Mouse (Mus musculus) midbrain, postnatal 0 days (tissue): Measurements from ENCODE around the gene Trir. TPM values are rescaled to one million over a fixed set of nuclear protein-coding genes. Genes with fewer than 3 reads are reported as not detected.
A peak's percentile ranks its signal among the peaks of the same experiment; 100 is the strongest.

Experiments used
- ATAC-seq: fragments of 200-750 bp; cut with Nextera tagmentation; 2 replicates; pipeline ENCODE4 v1.8.0; 2017; ENCODE audit warnings: moderate number of reproducible peaks, mild to moderate bottlenecking, moderate TSS enrichment, moderate library complexity; ENCODE audit not compliant: low FRiP score
- DNase-seq: peaks from one replicate; pipeline ENCODE4 v3.0.0-alpha.2; 2015; ENCODE audit warnings: low spot score
- H3K27ac ChIP-seq: fragments of 300-500 bp; sonication (generic); 2 replicates; pipeline ENCODE4 v1.5.1; 2014; ENCODE audit warnings: low read depth, mild to moderate bottlenecking, low read length, mixed read lengths
- H3K27me3 ChIP-seq: fragments of 300-500 bp; sonication (generic); 2 replicates; pipeline ENCODE4 v1.6.1; 2014; ENCODE audit warnings: low read length, control low read depth, mixed read lengths; ENCODE audit not compliant: insufficient read depth
- H3K36me3 ChIP-seq: fragments of 300-500 bp; sonication (generic); 2 replicates; pipeline ENCODE4 v1.6.1; 2014; ENCODE audit warnings: low read length, control low read depth, mixed read lengths; ENCODE audit not compliant: insufficient read depth
- H3K4me1 ChIP-seq: fragments of 300-500 bp; sonication (generic); 2 replicates; pipeline ENCODE4 v1.6.1; 2014; ENCODE audit warnings: mild to moderate bottlenecking, control low read depth, antibody characterized with exemption, low read length, mixed read lengths; ENCODE audit not compliant: insufficient read depth
- H3K4me2 ChIP-seq: fragments of 300-500 bp; sonication (generic); 2 replicates; pipeline ENCODE4 v1.6.1; 2014; ENCODE audit warnings: low read depth, mild to moderate bottlenecking, low read length, mixed read lengths; ENCODE audit not compliant: poor library complexity, severe bottlenecking
- H3K4me3 ChIP-seq: fragments of 300-500 bp; sonication (generic); 2 replicates; pipeline ENCODE4 v1.5.1; 2014; ENCODE audit warnings: low read depth, mild to moderate bottlenecking, low read length, moderate library complexity
- H3K9ac ChIP-seq: fragments of 300-500 bp; sonication (generic); replicated peaks from 2 replicates; pipeline ENCODE4 v1.6.1; 2014; ENCODE audit warnings: mild to moderate bottlenecking, low read length, moderate library complexity, mixed read lengths; ENCODE audit not compliant: poor library complexity, severe bottlenecking
- H3K9me3 ChIP-seq: fragments of 300-500 bp; sonication (generic); 2 replicates; pipeline ENCODE4 v1.6.1; 2016; ENCODE audit warnings: low read length, control low read depth
- CTCF ChIP-seq: IDR thresholded peaks from 2 replicates; pipeline ENCODE4 v1.5.1; 2016; ENCODE audit warnings: antibody characterized with exemption, mild to moderate bottlenecking
- WGBS: fragments of 180-500 bp; shearing (Covaris S2); extraction: QIAGEN DNeasy Blood & Tissue Kit; methylation state at CpG from one replicate; pipeline ENCODE4 v1.1.7; 2014; 5-methylcytosine and 5-hydroxymethylcytosine counted together
- microRNA-seq: library from miRNA; unstranded; fragments of <30 nt; microRNA quantifications from one replicate; pipeline ENCODE4, GENCODE M21; 2016; ENCODE audit warnings: borderline number of aligned reads
- polyA plus RNA-seq: library from polyadenylated mRNA; unstranded; fragments of >200 nt; fragmentation: Nextera tagmentation; extraction: Ambion mirVana; gene quantifications from 2 replicates; pipeline ENCODE4 v1.2.1, GENCODE M21; 2015
- total RNA-seq: library from RNA; depleted of rRNA; stranded (reverse); fragments of >200 nt; gene quantifications from 2 replicates; pipeline ENCODE4 v1.2.3, GENCODE M21; 2014; rRNA removed

The Trir gene
- total and polyA plus RNA-seq, 2 experiments from 2014 or later, result 144 to 266 TPM

DNA sequence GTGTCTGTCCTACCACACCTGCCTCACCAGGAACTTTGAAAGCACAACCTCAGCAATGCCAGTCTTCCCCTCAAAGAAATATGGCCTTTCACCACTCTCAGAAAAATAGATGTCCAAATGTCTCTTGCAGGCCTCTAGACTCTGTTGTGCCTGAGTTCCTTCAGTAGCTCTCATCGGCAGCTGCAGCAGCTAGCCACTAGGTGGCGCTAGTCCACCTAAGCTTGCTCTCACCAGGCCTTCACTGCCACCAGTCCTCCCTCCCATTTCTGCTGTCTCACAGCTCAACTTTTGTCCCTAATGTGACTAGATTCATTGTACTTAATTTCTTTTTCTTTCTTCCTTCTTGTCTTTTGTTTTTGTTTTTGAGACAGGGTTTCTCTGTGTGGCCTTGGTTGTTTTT lies 50.4 kb downstream of the Trir start:
- peak; percentile 100 for TF ChIP-seq CTCF

More for the DNA sequence above, 50.4 kb downstream of the Trir start:
- Histone ChIP-seq H3K36me3 (peaks cover 34% of the 10 kb centered on the region), H3K27me3 (no peaks in the 10 kb centered on the region), H3K4me2 (no peak overlapping the region), H3K9ac (no peak overlapping the region), H3K9me3 (no peaks in the 10 kb centered on the region), H3K27ac (no peak overlapping the region), H3K4me3 (no peak overlapping the region), H3K4me1 (0 out of 2 replicates have a peak, but pooled peaks cover 5% of the 10 kb centered on the region)
- peak; percentile 57; the same call in 1 of the 2 replicates for ATAC-seq
- DNase-seq, result peak; percentile 93
- 3% methylated on average over 2 of the region's 2 CpGs for WGBS

Small RNA genes within 50 kb of the gene (microRNA-seq; reads per million reads assigned to microRNA genes)
- 3.4 reads per million, percentile 2 among the genes with 10 or more reads in this experiment for gene Mir7070

Other genes starting within 250 kb of the Trir start
- gene Nfix, start 226.5 kb upstream of the Trir start, total RNA-seq, result 40.1 and 62.5 TPM in 2 replicates
- 41.7 and 53.7 TPM in 2 replicates for gene Nfix, start 226.5 kb upstream of the Trir start, polyA plus RNA-seq
- 7.6 and 7.7 TPM in 2 replicates for gene Dand5, start 204.0 kb upstream of the Trir start, total RNA-seq
- 12.6 and 14.5 TPM in 2 replicates for gene Dand5, start 204.0 kb upstream of the Trir start, polyA plus RNA-seq
- gene Gadd45gip1, start 195.3 kb upstream of the Trir start, total RNA-seq, result 27.5 and 28.2 TPM in 2 replicates
- gene Gadd45gip1, start 195.3 kb upstream of the Trir start, polyA plus RNA-seq, result 42.9 and 45.1 TPM in 2 replicates
- 43.8 and 57.5 TPM in 2 replicates for gene Rad23a, start 186.2 kb upstream of the Trir start, total RNA-seq
- gene Rad23a, start 186.2 kb upstream of the Trir start, polyA plus RNA-seq, result 83.5 and 88.3 TPM in 2 replicates
- gene Calr, start 179.9 kb upstream of the Trir start, total RNA-seq, result 369 and 436 TPM in 2 replicates
- gene Calr, start 179.9 kb upstream of the Trir start, polyA plus RNA-seq, result 444 and 445 TPM in 2 replicates
- 74.8 and 84.6 TPM in 2 replicates for gene Farsa, start 169.8 kb upstream of the Trir start, total RNA-seq
- 92.7 and 103 TPM in 2 replicates for gene Farsa, start 169.8 kb upstream of the Trir start, polyA plus RNA-seq
- 29.5 and 31.7 TPM in 2 replicates for gene Syce2, start 154.7 kb upstream of the Trir start, total RNA-seq
- gene Syce2, start 154.7 kb upstream of the Trir start, polyA plus RNA-seq, result 56.2 and 61.4 TPM in 2 replicates
- 22.1 and 30.5 TPM in 2 replicates for gene Gcdh, start 132.9 kb upstream of the Trir start, total RNA-seq
- 33.2 and 35.3 TPM in 2 replicates for gene Gcdh, start 132.9 kb upstream of the Trir start, polyA plus RNA-seq
- gene Klf1, start 124.9 kb upstream of the Trir start, total RNA-seq, result 0.52 TPM in 1 of 2 replicates, not detected in the other
- 0.36 and 0.52 TPM in 2 replicates for gene Klf1, start 124.9 kb upstream of the Trir start, polyA plus RNA-seq
- 4.3 and 5.7 TPM in 2 replicates for gene Dnase2a, start 118.3 kb upstream of the Trir start, total RNA-seq
- gene Dnase2a, start 118.3 kb upstream of the Trir start, polyA plus RNA-seq, result 6.7 and 8.2 TPM in 2 replicates
- gene Mast1, start 89.5 kb upstream of the Trir start, total RNA-seq, result 85.9 and 92.0 TPM in 2 replicates
- 79.8 and 89.0 TPM in 2 replicates for gene Mast1, start 89.5 kb upstream of the Trir start, polyA plus RNA-seq
- gene Rtbdn, start 79.8 kb upstream of the Trir start, total RNA-seq, result 4.5 and 6.2 TPM in 2 replicates
- 4.8 and 5.3 TPM in 2 replicates for gene Rtbdn, start 79.8 kb upstream of the Trir start, polyA plus RNA-seq
- gene Gm49661, start 57.4 kb upstream of the Trir start, total RNA-seq, result not detected in 2 replicates
- not detected in 2 replicates for gene Gm49661, start 57.4 kb upstream of the Trir start, polyA plus RNA-seq
- gene Prdx2, start 57.2 kb upstream of the Trir start, total RNA-seq, result 720 and 802 TPM in 2 replicates
- gene Prdx2, start 57.2 kb upstream of the Trir start, polyA plus RNA-seq, result 904 and 934 TPM in 2 replicates
- gene Rnaseh2a, start 57.1 kb upstream of the Trir start, total RNA-seq, result 40.5 and 48.9 TPM in 2 replicates
- gene Rnaseh2a, start 57.1 kb upstream of the Trir start, polyA plus RNA-seq, result 36.5 and 39.7 TPM in 2 replicates
- 11.3 and 15.9 TPM in 2 replicates for gene Junb, start 48.1 kb upstream of the Trir start, total RNA-seq
- 5.3 and 6.1 TPM in 2 replicates for gene Junb, start 48.1 kb upstream of the Trir start, polyA plus RNA-seq
- 21.4 and 32.5 TPM in 2 replicates for gene Hook2, start 36.2 kb upstream of the Trir start, total RNA-seq
- 40.1 and 41.3 TPM in 2 replicates for gene Hook2, start 36.2 kb upstream of the Trir start, polyA plus RNA-seq
- 0.47 TPM in 1 of 2 replicates, not detected in the other for gene Best2, start 12.3 kb upstream of the Trir start, total RNA-seq
- 0.15 and 0.27 TPM in 2 replicates for gene Best2, start 12.3 kb upstream of the Trir start, polyA plus RNA-seq
- 123 and 172 TPM in 2 replicates for gene Asna1, start 1.5 kb upstream of the Trir start, total RNA-seq
- 137 and 151 TPM in 2 replicates for gene Asna1, start 1.5 kb upstream of the Trir start, polyA plus RNA-seq
- gene Tnpo2, start 10.1 kb downstream of the Trir start, total RNA-seq, result 173 and 174 TPM in 2 replicates
- gene Tnpo2, start 10.1 kb downstream of the Trir start, polyA plus RNA-seq, result 53.5 and 53.7 TPM in 2 replicates
- 113 and 120 TPM in 2 replicates for gene Fbxw9, start 33.2 kb downstream of the Trir start, total RNA-seq
- gene Fbxw9, start 33.2 kb downstream of the Trir start, polyA plus RNA-seq, result 92.1 and 97.1 TPM in 2 replicates
- not detected in 2 replicates for gene Gm5741, start 41.2 kb downstream of the Trir start, total RNA-seq
- gene Gm5741, start 41.2 kb downstream of the Trir start, polyA plus RNA-seq, result 2.2 TPM in 1 of 2 replicates, not detected in the other
- gene Dhps, start 44.9 kb downstream of the Trir start, total RNA-seq, result 66.3 and 77.1 TPM in 2 replicates
- gene Dhps, start 44.9 kb downstream of the Trir start, polyA plus RNA-seq, result 128 and 129 TPM in 2 replicates
- gene Wdr83os, start 53.9 kb downstream of the Trir start, total RNA-seq, result 92.6 and 105 TPM in 2 replicates
- gene Wdr83os, start 53.9 kb downstream of the Trir start, polyA plus RNA-seq, result 129 and 137 TPM in 2 replicates
- gene Wdr83, start 54.5 kb downstream of the Trir start, total RNA-seq, result 27.4 and 34.1 TPM in 2 replicates
- gene Wdr83, start 54.5 kb downstream of the Trir start, polyA plus RNA-seq, result 37.0 and 39.9 TPM in 2 replicates
- gene Man2b1, start 56.4 kb downstream of the Trir start, total RNA-seq, result 29.7 and 33.7 TPM in 2 replicates
- gene Man2b1, start 56.4 kb downstream of the Trir start, polyA plus RNA-seq, result 18.7 and 19.7 TPM in 2 replicates
- gene Zfp791, start 96.3 kb downstream of the Trir start, total RNA-seq, result 2.6 and 4.9 TPM in 2 replicates
- gene Zfp791, start 96.3 kb downstream of the Trir start, polyA plus RNA-seq, result 2.3 and 2.7 TPM in 2 replicates
- gene Cks1brt, start 125.1 kb downstream of the Trir start, total RNA-seq, result not detected in 2 replicates
- not detected in 2 replicates for gene Cks1brt, start 125.1 kb downstream of the Trir start, polyA plus RNA-seq
- not detected in 2 replicates for gene Olfr371, start 199.2 kb downstream of the Trir start, total RNA-seq
- not detected in 2 replicates for gene Olfr371, start 199.2 kb downstream of the Trir start, polyA plus RNA-seq